11 mouse cellular contexts compared by ENCODE assay signal in genomic region chr2:9593931-9594330, GRCm38 (mm10).
DNase-seq lines count a peak whose midpoint lies in the region; ATAC-seq lines count a peak whose summit lies in the region.
"Had no signal": no experiment of that assay in that cellular context is flagged by ENCODE, and none has a peak within 500 bp of the region (broad histone marks: within the 10 kb centered on the region; RNA-seq: fewer than 3 reads in every experiment).

No protein-coding gene starts in this region.

- H3K9ac ChIP-seq in intestine, embryonic 15.5 days: no peak overlapping the region
- H3K9ac ChIP-seq: embryonic facial prominence, embryonic 12.5 days had no signal

- no peak for ATAC-seq in intestine, embryonic 15.5 days
- ATAC-seq: Patski had no signal

- H3K36me3 ChIP-seq in intestine, embryonic 15.5 days: no peaks in the 10 kb centered on the region
- H3K36me3 ChIP-seq: embryonic facial prominence, embryonic 12.5 days had no signal

- no peaks in the 10 kb centered on the region for H3K27me3 ChIP-seq in intestine, embryonic 15.5 days (replicated peaks)
- H3K27me3 ChIP-seq: embryonic facial prominence, embryonic 12.5 days; Patski had no signal

- H3K4me1 ChIP-seq in intestine, embryonic 15.5 days (replicated peaks): no peaks in the 10 kb centered on the region
- H3K4me1 ChIP-seq: embryonic facial prominence, embryonic 12.5 days had no signal

- intact Hi-C loops in gastrocnemius, postnatal 14 days (cut with DNase I; ENCODE audit: low total_unique reads): no loop called here
- intact Hi-C loops in gastrocnemius, postnatal 36 days (cut with DNase I): no loop called here

- no peak overlapping the region for H3K27ac ChIP-seq in intestine, embryonic 15.5 days
- H3K27ac ChIP-seq: embryonic facial prominence, embryonic 12.5 days had no signal

- peak; percentile 7 for DNase-seq in gastrocnemius, postnatal 14 days
- no peak for DNase-seq in gastrocnemius, postnatal 36 days
- DNase-seq in spleen, adult 12 weeks (ENCODE audit: low spot score): peak; percentile 15
- DNase-seq in spleen, postnatal 4 days (ENCODE audit: low spot score in 2 of 2): no peak
- peak; percentile 32 for DNase-seq in lung, postnatal 36 days
- peak; percentile 85 for DNase-seq in thymus, postnatal 4 days
- no peak for DNase-seq in adrenal gland, postnatal 10 days
- DNase-seq: layer of hippocampus, postnatal 36 days had no signal

- no peak overlapping the region for H3K4me2 ChIP-seq in intestine, embryonic 15.5 days (replicated peaks)
- H3K4me2 ChIP-seq: embryonic facial prominence, embryonic 12.5 days had no signal

- 33% methylated on average over 10 of the region's 10 CpGs for WGBS in intestine, embryonic 15.5 days

- H3K4me3 ChIP-seq in intestine, embryonic 15.5 days (replicated peaks): no peak overlapping the region
- H3K4me3 ChIP-seq: embryonic facial prominence, embryonic 12.5 days had no signal

- no peaks in the 10 kb centered on the region for H3K9me3 ChIP-seq in intestine, embryonic 15.5 days

Comparison
In these comparisons a context has a peak if more than half of its experiments do, and no peak if none do; other contexts are left out.
1. DNase-seq: peak in gastrocnemius, postnatal 14 days (single experiment), spleen, adult 12 weeks (single experiment), lung, postnatal 36 days (single experiment) and thymus, postnatal 4 days (single experiment); none in gastrocnemius, postnatal 36 days (0 of 2), spleen, postnatal 4 days (0 of 2) and adrenal gland, postnatal 10 days (single experiment).